In the genomic region with DNA sequence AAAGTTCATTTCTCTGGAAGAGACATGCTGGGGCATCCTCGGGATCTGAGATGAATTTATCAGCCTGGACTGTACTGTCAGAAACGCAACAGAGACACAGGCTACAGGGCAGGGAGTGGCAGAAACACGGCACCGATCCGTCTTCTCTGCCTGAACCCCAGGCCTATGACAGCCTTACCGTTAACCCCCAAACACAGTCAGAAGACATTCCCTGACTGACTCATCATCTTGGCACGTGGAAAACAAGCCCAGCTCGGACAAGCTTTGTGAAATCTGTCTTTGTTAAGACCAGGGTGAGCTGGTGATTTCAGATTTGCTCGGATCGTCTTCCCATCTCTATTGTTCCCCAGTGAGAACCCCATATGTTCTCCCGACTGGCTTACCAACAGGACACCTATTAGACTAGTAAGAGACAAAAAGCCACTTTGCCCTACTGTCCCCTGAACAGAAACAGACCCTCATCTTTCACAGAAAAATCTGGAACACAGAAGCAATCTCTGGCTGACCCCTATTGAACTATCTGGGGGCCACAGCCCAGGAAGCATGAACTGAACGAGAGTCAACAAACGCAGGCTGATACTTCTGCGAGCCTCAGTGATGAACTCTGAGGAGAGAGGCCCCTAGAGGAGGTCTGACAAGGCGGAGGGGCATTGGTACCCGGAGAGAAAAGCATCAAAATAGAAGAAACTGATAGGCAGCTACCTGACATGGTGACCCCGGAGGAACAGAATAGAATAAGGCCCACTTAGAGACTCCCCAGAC, we compare ENCODE assay signal across 12 mouse cellular contexts. TPM values are rescaled to one million over a fixed set of nuclear protein-coding genes. Genes with fewer than 3 reads are reported as not detected.
DNase-seq lines count a peak whose midpoint lies in the region; ATAC-seq and TF ChIP-seq lines count a peak whose summit lies in the region.
"Had no signal": no experiment of that assay in that cellular context is flagged by ENCODE, and none has a peak within 500 bp of the region (broad histone marks: within the 10 kb centered on the region; RNA-seq: fewer than 3 reads in every experiment).

No protein-coding gene starts in this region.

- peak; percentile 68 to 86 for DNase-seq in cerebellum, adult 2 months
- DNase-seq in left cerebral cortex, postnatal 10 days (ENCODE audit: extremely low spot score in 1 of 2, low spot score in 2 of 2) = no peak
- no peak for DNase-seq in left cerebral cortex, postnatal 4 days
- no peak for DNase-seq in urinary bladder, postnatal 4 days (ENCODE audit: low spot score in 2 of 2)
- DNase-seq: lung, postnatal 14 days; thymus, postnatal 14 days had no signal

- H3K27ac ChIP-seq in intestine, embryonic 16.5 days (ENCODE audit: low read length) = no peak overlapping the region
- no peak overlapping the region; the same call in 1 of the 2 replicates for H3K27ac ChIP-seq in intestine, postnatal 0 days (ENCODE audit: low read depth, low read length)
- H3K27ac ChIP-seq in cerebellum, adult 2 months (ENCODE audit: insufficient read depth, low read length) = peak overlapping the region; percentile 20
- H3K27ac ChIP-seq in forebrain, embryonic 15.5 days (replicated peaks) = peak overlapping the region; percentile 82
- peak overlapping the region; percentile 38; the same call in 1 of the 2 replicates for H3K27ac ChIP-seq in midbrain, embryonic 15.5 days

- H3K4me2 ChIP-seq in intestine, embryonic 16.5 days (ENCODE audit: low read depth, low read length) = no peak overlapping the region
- H3K4me2 ChIP-seq in intestine, postnatal 0 days (replicated peaks; ENCODE audit: low read depth) = no peak overlapping the region
- no peak overlapping the region for H3K4me2 ChIP-seq in forebrain, embryonic 15.5 days (replicated peaks)
- H3K4me2 ChIP-seq in midbrain, embryonic 15.5 days = no peak overlapping the region; the same call in 1 of the 2 replicates

- no peaks in the 10 kb centered on the region for H3K36me3 ChIP-seq in intestine, embryonic 16.5 days (ENCODE audit: control insufficient read depth, insufficient read depth, low read length)
- no peaks in the 10 kb centered on the region for H3K36me3 ChIP-seq in intestine, postnatal 0 days (ENCODE audit: control insufficient read depth, insufficient read depth)
- H3K36me3 ChIP-seq in forebrain, embryonic 15.5 days = no peaks in the 10 kb centered on the region
- H3K36me3 ChIP-seq in midbrain, embryonic 15.5 days (replicated peaks) = no peaks in the 10 kb centered on the region

- H3K9ac ChIP-seq in intestine, embryonic 16.5 days (ENCODE audit: low read depth, low read length) = 0 out of 2 replicates have a peak overlapping the region, but pooled peaks have one; percentile 15
- H3K9ac ChIP-seq in intestine, postnatal 0 days (ENCODE audit: low read depth, low read length) = no peak overlapping the region
- H3K9ac ChIP-seq in forebrain, embryonic 15.5 days (replicated peaks) = no peak overlapping the region
- H3K9ac ChIP-seq in midbrain, embryonic 15.5 days = no peak overlapping the region

- intact Hi-C loops in left cerebral cortex, postnatal 10 days (cut with DNase I) = no loop called here
- intact Hi-C loops in left cerebral cortex, postnatal 4 days (cut with DNase I) = no loop called here

- no peak for TF ChIP-seq CTCF in intestine, postnatal 0 days (IDR thresholded peaks at IDR 0.05; ENCODE audit: low read depth)
- no peak for TF ChIP-seq CTCF in cerebellum, adult 2 months (IDR thresholded peaks at IDR 0.05; ENCODE audit: borderline replicate concordance, insufficient read depth, low read depth, low read length)

- no peak overlapping the region for H3K4me3 ChIP-seq in intestine, embryonic 16.5 days (ENCODE audit: low read length)
- H3K4me3 ChIP-seq in intestine, postnatal 0 days (ENCODE audit: low read depth, low read length) = no peak overlapping the region
- H3K4me3 ChIP-seq in cerebellum, adult 2 months (replicated peaks; ENCODE audit: insufficient read depth, low read depth, low read length) = no peak overlapping the region
- H3K4me3 ChIP-seq in forebrain, embryonic 15.5 days = no peak overlapping the region
- H3K4me3 ChIP-seq in midbrain, embryonic 15.5 days = no peak overlapping the region
- H3K4me3 ChIP-seq: erythroblast, embryonic 14.5 days had no signal

- peak; percentile 38 for ATAC-seq in intestine, embryonic 16.5 days
- ATAC-seq in intestine, postnatal 0 days = no peak
- peak; percentile 42; the same call in 1 of the 2 replicates for ATAC-seq in forebrain, embryonic 15.5 days (replicated peaks)
- ATAC-seq in midbrain, embryonic 15.5 days (replicated peaks) = no peak; the same call in 1 of the 2 replicates
- ATAC-seq: activated CD4-positive, CD25-positive, alpha-beta regulatory T cell, adult 4 months had no signal

- no peak; the same call in 1 of the 2 replicates for TF ChIP-seq POLR2A in cerebellum, adult 2 months (IDR thresholded peaks at IDR 0.05; ENCODE audit: borderline replicate concordance, insufficient read depth, low read length)

- no peaks in the 10 kb centered on the region for H3K9me3 ChIP-seq in intestine, embryonic 16.5 days (ENCODE audit: control insufficient read depth, low read length)
- H3K9me3 ChIP-seq in intestine, postnatal 0 days (ENCODE audit: control insufficient read depth) = no peaks in the 10 kb centered on the region
- H3K9me3 ChIP-seq in forebrain, embryonic 15.5 days = no peaks in the 10 kb centered on the region
- H3K9me3 ChIP-seq in midbrain, embryonic 15.5 days = no peaks in the 10 kb centered on the region

- 43% methylated on average over 17 of the region's 17 CpGs for WGBS in intestine, embryonic 16.5 days
- 46% methylated on average over 17 of the region's 17 CpGs for WGBS in intestine, postnatal 0 days
- WGBS in cerebellum, adult 2 months = 26% methylated on average over 17 of the region's 17 CpGs
- WGBS in forebrain, embryonic 15.5 days = 40% methylated on average over 17 of the region's 17 CpGs
- WGBS in midbrain, embryonic 15.5 days = 24% methylated on average over 17 of the region's 17 CpGs

- peaks cover 3% of the 10 kb centered on the region for H3K4me1 ChIP-seq in intestine, embryonic 16.5 days (ENCODE audit: control insufficient read depth, insufficient read depth, low read length)
- no peaks in the 10 kb centered on the region for H3K4me1 ChIP-seq in intestine, postnatal 0 days (replicated peaks; ENCODE audit: control insufficient read depth, insufficient read depth, low read length)
- H3K4me1 ChIP-seq in cerebellum, adult 2 months (ENCODE audit: control insufficient read depth, insufficient read depth, low read length) = peaks cover 12% of the 10 kb centered on the region
- H3K4me1 ChIP-seq in forebrain, embryonic 15.5 days = peaks cover 27% of the 10 kb centered on the region
- peaks cover 15% of the 10 kb centered on the region for H3K4me1 ChIP-seq in midbrain, embryonic 15.5 days

- no peaks in the 10 kb centered on the region for H3K27me3 ChIP-seq in intestine, embryonic 16.5 days (replicated peaks; ENCODE audit: control insufficient read depth, insufficient read depth, low read length)
- H3K27me3 ChIP-seq in intestine, postnatal 0 days (replicated peaks; ENCODE audit: control insufficient read depth, insufficient read depth, low read length) = no peaks in the 10 kb centered on the region
- H3K27me3 ChIP-seq in cerebellum, adult 2 months (ENCODE audit: control insufficient read depth, insufficient read depth, low read length) = no peaks in the 10 kb centered on the region
- H3K27me3 ChIP-seq in forebrain, embryonic 15.5 days = no peaks in the 10 kb centered on the region
- no peaks in the 10 kb centered on the region for H3K27me3 ChIP-seq in midbrain, embryonic 15.5 days (replicated peaks)

RNA-seq across cellular contexts. Expression of a gene that starts 55.9 kb away (rescaled TPM):
- polyA plus RNA-seq in intestine, embryonic 16.5 days (2015; fragmentation: Nextera tagmentation; extraction: Ambion mirVana) = 20.6 and 21.1 TPM in 2 replicates
- polyA plus RNA-seq in intestine, postnatal 0 days (2015; fragmentation: Nextera tagmentation; extraction: Ambion mirVana) = 7.9 and 8.7 TPM in 2 replicates
- polyA plus RNA-seq in cerebellum, adult 2 months (2012; rRNA removed) = 15.4 and 17.2 TPM in 2 replicates
- 20.1 and 22.0 TPM in 2 replicates for polyA plus RNA-seq in forebrain, embryonic 15.5 days (2015; fragmentation: Nextera tagmentation; extraction: Ambion mirVana)
- polyA plus RNA-seq in midbrain, embryonic 15.5 days (2015; fragmentation: Nextera tagmentation; extraction: Ambion mirVana) = 13.5 and 14.4 TPM in 2 replicates
- 10 to 100 TPM; 31.3 to 37.3 TPM for total RNA-seq in left cerebral cortex, postnatal 10 days (2021)
- total RNA-seq in left cerebral cortex, postnatal 4 days (2021) = 10 to 100 TPM; 34.1 to 34.7 TPM

Comparison
In these comparisons a context has a peak if more than half of its experiments do, and no peak if none do; other contexts are left out.
1. ATAC-seq: peak in intestine, embryonic 16.5 days (single experiment) and forebrain, embryonic 15.5 days (single experiment); none in intestine, postnatal 0 days (single experiment) and midbrain, embryonic 15.5 days (single experiment).
2. H3K27ac ChIP-seq: peak in cerebellum, adult 2 months (single experiment), forebrain, embryonic 15.5 days (single experiment) and midbrain, embryonic 15.5 days (single experiment); none in intestine, embryonic 16.5 days (single experiment) and intestine, postnatal 0 days (single experiment).
3. DNase-seq: peak in cerebellum, adult 2 months (2 of 2); none in left cerebral cortex, postnatal 10 days (0 of 2), left cerebral cortex, postnatal 4 days (single experiment) and urinary bladder, postnatal 4 days (0 of 2).